ENCODE assay signal across 18 mouse cellular contexts in the genomic region with DNA sequence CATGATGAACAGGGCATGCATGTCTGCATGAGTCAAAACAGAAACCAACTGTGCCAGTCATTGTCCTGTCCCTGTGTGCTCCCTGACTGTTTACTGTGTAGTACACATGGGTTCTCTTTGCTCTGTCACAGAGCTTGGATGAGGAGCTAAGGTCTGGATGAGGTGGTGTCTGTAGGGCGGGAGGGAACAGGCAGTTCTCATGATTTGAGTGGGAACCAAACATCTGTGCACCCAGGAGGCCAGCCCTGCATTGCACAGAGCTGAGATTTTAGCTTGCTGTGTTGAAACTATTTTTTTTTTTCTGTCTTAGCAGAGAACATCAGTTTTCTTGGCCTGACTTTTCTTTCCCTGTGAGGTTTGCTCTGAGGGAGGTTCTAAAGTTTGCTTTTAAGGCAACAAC. TPM values are rescaled to one million over a fixed set of nuclear protein-coding genes. Genes with fewer than 3 reads are reported as not detected.
DNase-seq lines count a peak whose midpoint lies in the region; ATAC-seq and TF ChIP-seq lines count a peak whose summit lies in the region.
"Had no signal": no experiment of that assay in that cellular context is flagged by ENCODE, and none has a peak within 500 bp of the region (broad histone marks: within the 10 kb centered on the region; RNA-seq: fewer than 3 reads in every experiment).

No protein-coding gene starts in this region.

- ATAC-seq in embryonic facial prominence, embryonic 14.5 days (ENCODE audit: low read depth), result peak; percentile 13; the same call in 1 of the 2 replicates
- peak; percentile 43; the same call in 1 of the 2 replicates for ATAC-seq in lung, postnatal 0 days
- ATAC-seq in stomach, postnatal 0 days (ENCODE audit: low FRiP score, low TSS enrichment), result 0 out of 2 replicates have a peak, but pooled peaks have one; percentile 32
- no peak for ATAC-seq in forebrain, embryonic 15.5 days (replicated peaks)
- ATAC-seq: liver, embryonic 12.5 days had no signal

- TF ChIP-seq EP300 in lung, postnatal 0 days (IDR thresholded peaks at IDR 0.05), result no peak
- TF ChIP-seq EP300 in stomach, postnatal 0 days (optimal IDR thresholded peaks at IDR 0.05), result no peak

- H3K9me3 ChIP-seq in embryonic facial prominence, embryonic 14.5 days (ENCODE audit: control insufficient read depth, low read length), result no peaks in the 10 kb centered on the region
- no peaks in the 10 kb centered on the region for H3K9me3 ChIP-seq in embryonic facial prominence, embryonic 10.5 days
- no peaks in the 10 kb centered on the region for H3K9me3 ChIP-seq in lung, postnatal 0 days (ENCODE audit: low read length)
- no peaks in the 10 kb centered on the region for H3K9me3 ChIP-seq in stomach, postnatal 0 days (ENCODE audit: control insufficient read depth, low read length)
- H3K9me3 ChIP-seq in forebrain, embryonic 15.5 days, result no peaks in the 10 kb centered on the region
- H3K9me3 ChIP-seq: hindbrain, embryonic 15.5 days; liver, embryonic 12.5 days had no signal

- TF ChIP-seq POLR2A in lung, adult 2 months (IDR thresholded peaks at IDR 0.05; ENCODE audit: borderline replicate concordance, extremely low read depth, low read depth, low read length), result no peak

- H3K36me3 ChIP-seq in embryonic facial prominence, embryonic 14.5 days (ENCODE audit: control insufficient read depth, insufficient read depth, low read length), result peaks cover 2% of the 10 kb centered on the region; the same call in 1 of the 2 replicates
- H3K36me3 ChIP-seq in embryonic facial prominence, embryonic 10.5 days (replicated peaks), result peaks cover 37% of the 10 kb centered on the region
- H3K36me3 ChIP-seq in lung, postnatal 0 days (ENCODE audit: insufficient read depth, low read length), result peaks cover 17% of the 10 kb centered on the region; the same call in 1 of the 2 replicates
- H3K36me3 ChIP-seq in stomach, postnatal 0 days (ENCODE audit: control insufficient read depth, insufficient read depth, low read length), result no peaks in the 10 kb centered on the region
- no peaks in the 10 kb centered on the region for H3K36me3 ChIP-seq in forebrain, embryonic 15.5 days
- H3K36me3 ChIP-seq: hindbrain, embryonic 15.5 days had no signal

- intact Hi-C loops in gastrocnemius, postnatal 14 days (cut with DNase I; ENCODE audit: low total_unique reads), result no loop called here

- no peak for TF ChIP-seq CTCF in lung, postnatal 0 days (IDR thresholded peaks at IDR 0.05)
- TF ChIP-seq CTCF in lung, adult 2 months (IDR thresholded peaks at IDR 0.05; ENCODE audit: insufficient read depth, low read length), result no peak
- TF ChIP-seq CTCF in stomach, postnatal 0 days (IDR thresholded peaks at IDR 0.05; ENCODE audit: low read depth), result no peak

- H3K9ac ChIP-seq in embryonic facial prominence, embryonic 14.5 days (ENCODE audit: low read depth, low read length), result no peak overlapping the region
- H3K9ac ChIP-seq in lung, postnatal 0 days (replicated peaks; ENCODE audit: low read depth), result no peak overlapping the region
- no peak overlapping the region for H3K9ac ChIP-seq in stomach, postnatal 0 days (ENCODE audit: low read length)
- H3K9ac ChIP-seq in forebrain, embryonic 15.5 days (replicated peaks), result no peak overlapping the region
- H3K9ac ChIP-seq: hindbrain, embryonic 15.5 days; liver, embryonic 12.5 days had no signal

- H3K4me1 ChIP-seq in embryonic facial prominence, embryonic 14.5 days (ENCODE audit: control insufficient read depth, insufficient read depth, low read length), result peaks cover 8% of the 10 kb centered on the region
- peaks cover 26% of the 10 kb centered on the region for H3K4me1 ChIP-seq in embryonic facial prominence, embryonic 10.5 days
- H3K4me1 ChIP-seq in lung, postnatal 0 days (ENCODE audit: insufficient read depth, low read depth, low read length), result no peaks in the 10 kb centered on the region
- H3K4me1 ChIP-seq in lung, adult 2 months (ENCODE audit: control insufficient read depth, insufficient read depth, low read length), result peaks cover 3% of the 10 kb centered on the region; the same call in 1 of the 2 replicates
- no peaks in the 10 kb centered on the region for H3K4me1 ChIP-seq in stomach, postnatal 0 days (replicated peaks; ENCODE audit: control insufficient read depth, insufficient read depth)
- no peaks in the 10 kb centered on the region for H3K4me1 ChIP-seq in forebrain, embryonic 15.5 days
- H3K4me1 ChIP-seq: hindbrain, embryonic 15.5 days; liver, embryonic 12.5 days had no signal

- H3K27me3 ChIP-seq in embryonic facial prominence, embryonic 14.5 days (replicated peaks; ENCODE audit: control insufficient read depth, insufficient read depth, low read length), result no peaks in the 10 kb centered on the region
- no peaks in the 10 kb centered on the region for H3K27me3 ChIP-seq in embryonic facial prominence, embryonic 10.5 days (replicated peaks; ENCODE audit: low read depth, poor library complexity, severe bottlenecking)
- no peaks in the 10 kb centered on the region for H3K27me3 ChIP-seq in lung, postnatal 0 days (replicated peaks; ENCODE audit: insufficient read depth, low read length)
- H3K27me3 ChIP-seq in stomach, postnatal 0 days (ENCODE audit: control insufficient read depth, insufficient read depth, low read length), result no peaks in the 10 kb centered on the region
- no peaks in the 10 kb centered on the region for H3K27me3 ChIP-seq in forebrain, embryonic 15.5 days
- H3K27me3 ChIP-seq: CH12.LX; hindbrain, embryonic 15.5 days; liver, embryonic 12.5 days had no signal

- no peak overlapping the region for H3K4me2 ChIP-seq in embryonic facial prominence, embryonic 14.5 days (ENCODE audit: low read depth, low read length)
- H3K4me2 ChIP-seq in lung, postnatal 0 days (replicated peaks; ENCODE audit: low read depth, low read length), result no peak overlapping the region
- no peak overlapping the region for H3K4me2 ChIP-seq in stomach, postnatal 0 days (replicated peaks; ENCODE audit: low read depth)
- H3K4me2 ChIP-seq in forebrain, embryonic 15.5 days (replicated peaks), result no peak overlapping the region
- H3K4me2 ChIP-seq: hindbrain, embryonic 15.5 days; liver, embryonic 12.5 days had no signal

- WGBS in embryonic facial prominence, embryonic 14.5 days, result 71% methylated on average over 1 of the region's 1 CpGs
- WGBS in embryonic facial prominence, embryonic 10.5 days, result 95% methylated on average over 1 of the region's 1 CpGs
- 86% methylated on average over 1 of the region's 1 CpGs for WGBS in lung, postnatal 0 days
- 77% methylated on average over 1 of the region's 1 CpGs for WGBS in lung, adult 2 months
- WGBS in stomach, postnatal 0 days, result 100% methylated on average over 1 of the region's 1 CpGs
- WGBS in forebrain, embryonic 15.5 days, result 84% methylated on average over 1 of the region's 1 CpGs

- no peak overlapping the region for H3K4me3 ChIP-seq in embryonic facial prominence, embryonic 14.5 days (ENCODE audit: low read depth, low read length)
- H3K4me3 ChIP-seq in embryonic facial prominence, embryonic 10.5 days, result no peak overlapping the region
- no peak overlapping the region for H3K4me3 ChIP-seq in lung, postnatal 0 days (ENCODE audit: low read depth, low read length)
- no peak overlapping the region for H3K4me3 ChIP-seq in lung, adult 2 months (replicated peaks; ENCODE audit: extremely low read depth, low read depth, low read length)
- no peak overlapping the region for H3K4me3 ChIP-seq in stomach, postnatal 0 days (ENCODE audit: low read depth, low read length)
- no peak overlapping the region for H3K4me3 ChIP-seq in forebrain, embryonic 15.5 days
- H3K4me3 ChIP-seq: hindbrain, embryonic 15.5 days; liver, embryonic 12.5 days had no signal

- H3K27ac ChIP-seq in embryonic facial prominence, embryonic 14.5 days (replicated peaks; ENCODE audit: low read depth, low read length), result no peak overlapping the region
- H3K27ac ChIP-seq in embryonic facial prominence, embryonic 10.5 days (replicated peaks), result no peak overlapping the region
- H3K27ac ChIP-seq in lung, postnatal 0 days (ENCODE audit: low read length), result no peak overlapping the region
- H3K27ac ChIP-seq in stomach, postnatal 0 days (replicated peaks), result no peak overlapping the region
- H3K27ac ChIP-seq in forebrain, embryonic 15.5 days (replicated peaks), result no peak overlapping the region
- H3K27ac ChIP-seq: hindbrain, embryonic 15.5 days; liver, embryonic 12.5 days; macrophage had no signal

- peak; percentile 30 for DNase-seq in embryonic facial prominence, embryonic 14.5 days (ENCODE audit: low spot score)
- no peak for DNase-seq in embryonic facial prominence, embryonic 10.5 days (ENCODE audit: low spot score)
- DNase-seq in lung, postnatal 0 days (ENCODE audit: low spot score), result no peak
- DNase-seq in lung, adult 2 months, result no peak
- DNase-seq in gastrocnemius, postnatal 14 days, result peak; percentile 59
- no peak for DNase-seq in stomach, postnatal 0 days (ENCODE audit: low spot score)
- no peak for DNase-seq in spleen, postnatal 10 days (ENCODE audit: low spot score in 2 of 2)
- DNase-seq: cerebellum, adult 11 months; cerebellum, postnatal 25 days; kidney, adult 11 months; kidney, postnatal 10 days; midbrain, embryonic 14.5 days; thymus, adult 2 months had no signal

RNA-seq across cellular contexts. Expression of a gene that starts 50.5 kb away (rescaled TPM):
- 137 and 142 TPM in 2 replicates for polyA plus RNA-seq in embryonic facial prominence, embryonic 14.5 days (2014; fragmentation: Nextera tagmentation; extraction: Ambion mirVana)
- 59.0 and 64.5 TPM in 2 replicates for polyA plus RNA-seq in embryonic facial prominence, embryonic 10.5 days (2016; fragmentation: Nextera tagmentation; extraction: Ambion mirVana)
- 87.5 and 92.1 TPM in 2 replicates for polyA plus RNA-seq in lung, postnatal 0 days (2015; fragmentation: Nextera tagmentation; extraction: Ambion mirVana)
- polyA plus RNA-seq in lung, adult 2 months (2012; rRNA removed), result 94.2 and 96.7 TPM in 2 replicates
- total RNA-seq in gastrocnemius, postnatal 14 days (2021), result 100 to 1,000 TPM; 169 to 193 TPM
- polyA plus RNA-seq in stomach, postnatal 0 days (2015; fragmentation: Nextera tagmentation; extraction: Ambion mirVana), result 36.2 and 42.6 TPM in 2 replicates
- 16.7 and 22.1 TPM in 2 replicates for polyA plus RNA-seq in forebrain, embryonic 15.5 days (2015; fragmentation: Nextera tagmentation; extraction: Ambion mirVana)

Comparison
In these comparisons a context has a peak if more than half of its experiments do, and no peak if none do; other contexts are left out.
1. DNase-seq: peak in embryonic facial prominence, embryonic 14.5 days (single experiment) and gastrocnemius, postnatal 14 days (single experiment); none in embryonic facial prominence, embryonic 10.5 days (single experiment), lung, postnatal 0 days (single experiment), lung, adult 2 months (single experiment), stomach, postnatal 0 days (single experiment) and spleen, postnatal 10 days (0 of 2).